Mouse (Mus musculus): Measurements from ENCODE around the gene Elmo2. TPM values are rescaled to one million over a fixed set of nuclear protein-coding genes. Genes with fewer than 3 reads are reported as not detected.
A peak's percentile ranks its signal among the peaks of the same experiment; 100 is the strongest.

Elmo2 gene
- polyA plus RNA-seq, 1 experiment from 2014 or later = 82.3 TPM

DNA sequence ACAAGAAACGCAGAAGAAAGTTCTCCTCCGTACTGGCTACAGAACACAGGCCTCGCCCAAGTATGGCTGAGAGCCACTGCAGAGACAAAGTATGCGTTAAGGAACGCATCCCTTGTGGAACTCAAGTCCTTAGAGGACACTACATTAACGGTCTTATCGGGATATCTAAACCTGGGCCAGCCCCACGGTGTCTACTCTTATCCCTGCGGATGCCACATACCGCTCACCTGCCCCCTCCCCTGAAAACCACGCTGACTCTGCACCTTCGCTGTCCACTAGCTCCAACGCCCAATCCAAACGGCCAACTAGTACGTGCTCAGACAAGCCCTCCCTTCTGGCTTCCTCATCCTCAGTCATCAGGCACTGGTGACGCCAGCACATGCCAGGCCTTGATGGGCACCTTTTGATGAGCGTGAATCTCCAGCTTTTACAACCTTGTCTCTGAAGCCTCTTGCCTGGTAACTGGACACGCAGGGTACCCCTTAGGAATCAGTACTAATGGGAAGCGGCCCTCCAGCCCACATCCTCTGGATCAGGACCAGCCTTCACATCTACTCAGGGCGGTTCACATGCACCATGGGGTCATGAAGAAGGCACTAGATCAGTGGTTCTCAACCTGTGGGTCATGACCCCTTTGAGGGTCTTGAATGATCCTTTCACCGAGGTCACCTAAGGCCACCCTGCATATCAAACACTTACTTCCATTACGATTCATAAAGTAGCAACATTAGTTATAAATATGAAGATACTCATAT, 4.1 kb downstream of the Elmo2 start:
- H3K36me3 ChIP-seq = no peaks in the 10 kb centered on the region
- no peaks in the 10 kb centered on the region for H3K27me3 ChIP-seq
- H3K9ac ChIP-seq = no peak overlapping the region
- H3K4me2 ChIP-seq = no peak overlapping the region
- peaks cover 90% of the 10 kb centered on the region for H3K4me1 ChIP-seq
- no peaks in the 10 kb centered on the region for H3K9me3 ChIP-seq (replicated peaks)
- H3K27ac ChIP-seq = peak overlapping the region; percentile 79
- 82% methylated on average over 22 of the region's 22 CpGs for WGBS
- no peak for ATAC-seq (replicated peaks; ENCODE audit: low FRiP score)
- H3K4me3 ChIP-seq (replicated peaks) = no peak overlapping the region

DNA sequence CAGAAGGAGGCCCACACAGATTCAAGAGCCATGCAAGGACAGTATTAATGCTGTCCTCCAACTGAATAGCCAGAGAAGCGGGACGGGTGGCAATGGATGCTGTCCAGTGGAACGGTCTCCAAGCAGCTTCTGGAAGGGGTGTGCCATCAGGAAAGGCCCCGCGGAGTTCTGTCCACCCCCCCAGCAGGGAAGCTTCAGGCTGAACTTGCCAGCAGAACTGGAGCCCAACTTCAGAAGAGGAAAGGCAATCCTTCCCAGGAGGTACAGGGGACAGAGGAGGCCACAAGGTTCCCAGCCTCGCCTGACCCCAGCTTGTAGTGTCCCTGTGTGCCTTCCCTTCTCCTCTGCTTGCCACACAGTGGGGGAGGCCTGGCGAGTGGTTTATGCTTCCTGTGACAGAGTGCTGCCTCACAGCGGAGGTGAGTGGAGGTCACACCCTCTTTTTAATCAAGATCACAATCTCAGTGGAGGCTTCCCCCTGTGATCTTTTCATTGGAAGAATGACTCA, 4.8 kb downstream of the Elmo2 start:
- no peaks in the 10 kb centered on the region for H3K36me3 ChIP-seq
- peak overlapping the region; percentile 20; the same call in 1 of the 2 replicates for H3K4me2 ChIP-seq
- H3K9ac ChIP-seq = no peak overlapping the region
- H3K9me3 ChIP-seq (replicated peaks) = no peaks in the 10 kb centered on the region
- H3K4me3 ChIP-seq (replicated peaks) = no peak overlapping the region
- peaks cover 93% of the 10 kb centered on the region for H3K4me1 ChIP-seq
- peak overlapping the region; percentile 79 for H3K27ac ChIP-seq
- no peak for ATAC-seq (replicated peaks; ENCODE audit: low FRiP score)
- 51% methylated on average over 8 of the region's 8 CpGs for WGBS
- H3K27me3 ChIP-seq = no peaks in the 10 kb centered on the region

DNA sequence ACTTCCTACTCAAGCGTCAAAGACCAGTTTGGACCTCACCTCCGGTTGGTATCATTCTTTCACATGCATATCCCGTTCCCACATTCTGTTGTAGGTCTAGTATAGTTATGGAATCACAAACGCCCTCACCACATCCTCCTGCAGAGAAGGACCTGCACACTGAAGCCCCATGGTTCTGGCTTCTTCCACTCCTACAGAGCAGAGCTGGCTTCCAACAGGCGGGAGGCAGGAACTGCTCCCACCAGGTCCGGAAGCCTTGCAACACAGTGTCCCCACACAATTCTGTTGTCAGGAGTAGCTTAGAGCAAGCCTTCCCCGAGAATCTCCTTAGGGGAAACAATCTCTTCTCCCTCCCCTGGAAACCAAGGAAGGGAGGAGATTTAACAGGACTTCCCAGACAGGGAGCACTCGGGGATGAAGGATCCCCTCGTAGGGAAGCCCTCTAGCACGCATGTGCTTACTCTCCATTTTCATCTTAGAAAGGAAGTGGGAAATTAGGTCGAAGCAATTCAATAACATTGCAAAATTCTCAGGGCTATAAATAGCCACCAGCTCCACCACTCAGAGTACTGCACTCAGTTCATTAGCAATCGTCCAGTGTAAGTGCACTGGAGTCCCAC, 5.6 kb downstream of the Elmo2 start:
- no peak overlapping the region for H3K9ac ChIP-seq
- H3K4me1 ChIP-seq = peaks cover 97% of the 10 kb centered on the region
- peaks cover under 1% of the 10 kb centered on the region for H3K36me3 ChIP-seq
- 58% methylated on average over 12 of the region's 12 CpGs for WGBS
- H3K9me3 ChIP-seq (replicated peaks) = no peaks in the 10 kb centered on the region
- H3K27ac ChIP-seq = peak overlapping the region; percentile 79
- no peak for ATAC-seq (replicated peaks; ENCODE audit: low FRiP score)
- H3K4me2 ChIP-seq = peak overlapping the region; percentile 20
- H3K4me3 ChIP-seq (replicated peaks) = no peak overlapping the region
- no peaks in the 10 kb centered on the region for H3K27me3 ChIP-seq

DNA sequence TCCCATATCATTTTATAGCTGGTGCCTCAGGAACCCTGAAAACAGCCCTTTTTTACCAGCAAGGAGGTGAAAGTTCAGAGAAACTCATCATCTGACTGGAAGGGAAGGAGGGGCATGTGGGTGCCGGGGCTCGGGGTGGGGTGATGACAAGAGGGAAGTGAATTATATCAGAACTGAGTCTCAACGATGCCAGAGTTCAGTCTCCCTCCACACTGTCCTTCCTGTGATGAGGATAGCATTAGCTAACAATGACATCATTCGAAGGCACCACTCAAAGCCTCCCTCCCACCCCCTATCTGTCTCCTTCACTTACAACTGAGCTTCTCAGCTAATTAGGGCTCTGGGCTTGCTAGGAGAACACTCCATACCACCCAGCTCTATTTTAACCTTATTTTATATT, 6.8 kb downstream of the Elmo2 start:
- Histone ChIP-seq H3K9me3 (replicated peaks) (no peaks in the 10 kb centered on the region), H3K27me3 (no peaks in the 10 kb centered on the region), H3K4me2 (no peak overlapping the region), H3K9ac (no peak overlapping the region), H3K4me1 (peaks cover 97% of the 10 kb centered on the region), H3K4me3 (replicated peaks) (no peak overlapping the region), H3K27ac (peak overlapping the region; percentile 79), H3K36me3 (peaks cover 12% of the 10 kb centered on the region)
- no peak for ATAC-seq (replicated peaks; ENCODE audit: low FRiP score)
- 35% methylated on average over 4 of the region's 4 CpGs for WGBS

DNA sequence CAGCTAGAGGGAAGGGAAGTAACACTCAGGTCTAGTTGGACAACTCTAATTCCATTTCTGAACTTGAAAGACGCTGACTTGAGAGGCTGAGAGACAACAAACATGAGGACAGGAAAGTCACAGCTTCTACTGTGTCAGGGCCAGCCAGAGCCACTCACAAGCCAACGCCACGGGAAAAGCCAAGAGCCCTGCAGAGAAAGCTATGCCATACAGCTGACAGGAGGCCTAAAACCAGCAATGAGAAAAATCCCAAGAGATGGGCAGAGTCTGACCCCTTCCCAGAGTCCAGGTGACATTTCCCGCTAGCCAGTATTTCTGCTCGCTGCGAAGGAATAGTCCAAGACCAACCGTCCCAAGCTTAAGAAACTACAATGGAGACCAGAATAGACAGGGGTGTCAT, 7.3 kb downstream of the Elmo2 start:
- 77% methylated on average over 7 of the region's 7 CpGs for WGBS
- Histone ChIP-seq H3K27ac (peak overlapping the region; percentile 33), H3K4me1 (peaks cover 97% of the 10 kb centered on the region), H3K9me3 (replicated peaks) (no peaks in the 10 kb centered on the region), H3K4me2 (no peak overlapping the region), H3K4me3 (replicated peaks) (no peak overlapping the region), H3K9ac (no peak overlapping the region), H3K36me3 (peaks cover 18% of the 10 kb centered on the region), H3K27me3 (no peaks in the 10 kb centered on the region)
- ATAC-seq (replicated peaks; ENCODE audit: low FRiP score) = no peak

DNA sequence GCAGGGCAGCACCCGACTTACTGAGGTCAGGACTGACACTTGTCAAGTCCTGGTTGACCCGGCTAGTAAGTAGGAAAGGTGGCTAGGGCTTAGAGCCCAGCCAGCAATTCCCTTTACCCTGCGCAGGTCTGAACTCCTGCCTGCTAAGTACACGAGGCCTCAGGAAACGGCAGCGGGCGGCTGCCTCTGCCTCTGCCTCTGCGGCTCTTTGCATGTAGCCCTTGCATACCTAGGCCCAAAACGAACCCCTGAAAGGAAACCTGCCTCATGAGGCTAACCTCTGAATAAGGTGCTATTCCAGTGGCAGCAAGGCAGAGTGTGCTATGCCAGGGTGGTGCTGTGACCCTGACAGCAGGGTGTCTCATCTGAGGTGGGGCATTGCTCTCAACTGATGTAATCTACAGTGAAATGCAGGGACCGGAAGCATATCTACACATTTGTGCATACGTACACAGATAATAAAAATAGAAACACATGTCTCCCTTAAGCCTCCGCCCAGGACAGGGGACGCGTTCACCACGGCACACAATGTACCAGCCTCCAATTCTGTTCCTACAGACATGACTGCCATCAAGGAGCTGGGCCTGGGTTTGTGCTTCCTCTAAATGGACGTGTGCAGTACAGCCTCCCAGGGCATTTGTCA, 8.5 kb downstream of the Elmo2 start:
- 47% methylated on average over 16 of the region's 16 CpGs for WGBS
- Histone ChIP-seq H3K4me2 (no peak overlapping the region), H3K27ac (peak overlapping the region; percentile 83), H3K4me3 (replicated peaks) (no peak overlapping the region), H3K36me3 (peaks cover 29% of the 10 kb centered on the region), H3K4me1 (peaks cover 97% of the 10 kb centered on the region), H3K9me3 (replicated peaks) (no peaks in the 10 kb centered on the region), H3K9ac (no peak overlapping the region), H3K27me3 (no peaks in the 10 kb centered on the region)
- ATAC-seq (replicated peaks; ENCODE audit: low FRiP score) = no peak

DNA sequence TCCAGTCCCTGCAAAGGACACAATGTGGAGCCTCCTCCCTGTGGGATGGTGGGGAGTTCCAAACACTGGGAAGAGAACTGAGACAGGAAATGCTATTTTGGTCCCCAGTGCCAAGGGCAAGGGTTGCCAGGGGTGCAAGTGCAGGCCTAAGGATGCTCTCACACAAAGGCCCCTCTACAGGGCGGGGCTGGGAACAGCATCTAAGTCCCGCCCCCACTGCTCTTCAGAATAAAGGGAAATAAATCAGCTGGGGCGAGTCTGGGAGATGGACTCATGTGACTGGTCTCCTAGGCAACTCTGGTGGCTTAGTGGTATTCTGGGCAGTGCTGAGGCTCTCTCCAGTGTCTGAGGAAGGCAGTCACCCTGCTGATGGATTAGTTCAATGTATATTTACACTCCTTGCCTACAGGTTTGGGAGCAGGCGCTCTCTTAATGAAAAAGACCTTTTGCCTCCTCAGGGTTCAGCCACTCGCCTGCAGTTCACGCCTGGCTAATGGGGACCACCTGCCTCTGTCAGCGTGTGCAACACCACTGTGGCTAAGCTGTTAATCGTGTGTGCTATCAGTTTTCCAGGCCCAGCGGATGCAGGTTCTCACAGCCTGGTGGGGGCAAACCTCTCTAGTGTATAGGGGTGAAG, 9.3 kb downstream of the Elmo2 start:
- no peak overlapping the region for H3K9ac ChIP-seq

DNA sequence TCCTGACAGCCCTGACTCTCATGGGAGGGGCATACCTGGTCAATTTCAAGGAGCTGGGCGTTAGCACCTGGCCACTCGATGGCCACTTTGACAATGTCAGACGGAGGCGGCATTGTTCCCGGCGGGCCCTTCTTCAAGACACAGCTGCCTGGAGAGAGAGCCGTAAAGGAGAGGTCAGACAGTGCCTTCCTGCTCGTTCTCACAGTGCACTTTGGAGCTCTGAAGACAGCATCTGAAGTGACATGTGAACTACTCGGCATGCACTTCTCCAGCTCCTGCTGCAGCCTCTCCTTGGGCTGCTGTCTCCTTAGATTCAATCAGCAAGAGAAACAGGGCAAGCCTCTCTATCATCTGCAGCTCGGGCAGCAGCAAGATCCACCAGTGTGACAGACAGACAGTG, 10.1 kb downstream of the Elmo2 start:
- Histone ChIP-seq H3K4me3 (replicated peaks) (no peak overlapping the region), H3K27me3 (no peaks in the 10 kb centered on the region), H3K36me3 (peaks cover 44% of the 10 kb centered on the region), H3K4me2 (0 out of 2 replicates have a peak overlapping the region, but pooled peaks have one; percentile 5), H3K4me1 (peaks cover 92% of the 10 kb centered on the region), H3K27ac (peak overlapping the region; percentile 83), H3K9ac (no peak overlapping the region), H3K9me3 (replicated peaks) (no peaks in the 10 kb centered on the region)
- ATAC-seq (replicated peaks; ENCODE audit: low FRiP score) = no peak
- 41% methylated on average over 10 of the region's 10 CpGs for WGBS

More for the DNA sequence above, 9.3 kb downstream of the Elmo2 start:
- peaks cover 93% of the 10 kb centered on the region for H3K4me1 ChIP-seq
- H3K4me3 ChIP-seq (replicated peaks) = no peak overlapping the region
- H3K4me2 ChIP-seq = peak overlapping the region; percentile 5; the same call in 1 of the 2 replicates
- WGBS = 13% methylated on average over 9 of the region's 9 CpGs
- peak overlapping the region; percentile 83 for H3K27ac ChIP-seq
- peak; percentile 78 for ATAC-seq (replicated peaks; ENCODE audit: low FRiP score)
- H3K27me3 ChIP-seq = no peaks in the 10 kb centered on the region
- peaks cover 37% of the 10 kb centered on the region for H3K36me3 ChIP-seq
- no peaks in the 10 kb centered on the region for H3K9me3 ChIP-seq (replicated peaks)

DNA sequence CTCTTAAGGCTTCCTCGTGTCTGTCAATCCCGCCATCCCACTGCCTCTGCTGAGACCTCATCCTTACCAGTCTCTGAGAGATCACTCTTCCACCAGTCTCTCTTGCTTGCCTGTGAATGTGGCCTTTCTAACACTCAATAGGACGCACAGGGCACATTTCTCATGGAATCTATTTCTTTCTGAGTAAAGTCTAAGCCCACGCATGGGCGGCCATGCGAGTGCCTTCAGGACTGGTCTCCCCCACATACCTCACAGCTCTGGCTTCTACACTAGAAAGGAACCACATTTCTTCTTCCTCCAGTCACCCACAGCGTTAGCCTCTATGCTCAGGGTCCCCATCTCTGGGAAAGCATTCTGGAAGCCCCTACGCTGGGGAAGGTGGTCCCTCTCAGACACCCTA, 12.1 kb downstream of the Elmo2 start:
- H3K27ac ChIP-seq = peak overlapping the region; percentile 77
- H3K9me3 ChIP-seq (replicated peaks) = no peaks in the 10 kb centered on the region
- peaks cover 91% of the 10 kb centered on the region for H3K4me1 ChIP-seq
- no peak overlapping the region for H3K4me3 ChIP-seq (replicated peaks)
- 42% methylated on average over 8 of the region's 8 CpGs for WGBS
- H3K4me2 ChIP-seq = no peak overlapping the region
- H3K36me3 ChIP-seq = peaks cover 64% of the 10 kb centered on the region
- H3K9ac ChIP-seq = no peak overlapping the region
- no peaks in the 10 kb centered on the region for H3K27me3 ChIP-seq
- ATAC-seq (replicated peaks; ENCODE audit: low FRiP score) = peak; percentile 43; the same call in 1 of the 2 replicates

DNA sequence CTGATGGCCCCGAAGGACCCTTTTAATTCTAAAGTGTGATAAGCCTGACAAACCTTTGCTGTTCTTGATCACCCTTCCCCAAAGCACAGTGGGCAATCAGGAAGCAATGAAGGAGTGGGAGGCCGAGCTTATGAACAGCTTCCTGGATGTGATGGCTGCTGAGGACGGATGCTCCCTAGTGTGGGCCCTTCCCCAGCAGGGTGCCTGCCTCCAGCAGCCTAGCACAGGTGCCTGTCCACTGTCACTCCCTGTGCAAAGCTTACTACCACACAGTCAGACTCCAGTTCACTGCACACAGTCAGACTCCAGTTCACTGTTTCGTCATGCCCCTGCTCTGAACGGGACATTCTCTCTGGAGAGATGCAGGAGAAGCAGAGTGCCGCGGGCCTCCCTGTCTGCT, 13.9 kb downstream of the Elmo2 start:
- peaks cover 81% of the 10 kb centered on the region for H3K4me1 ChIP-seq
- peaks cover 81% of the 10 kb centered on the region for H3K36me3 ChIP-seq
- H3K4me2 ChIP-seq = no peak overlapping the region
- H3K9ac ChIP-seq = no peak overlapping the region
- no peak for ATAC-seq (replicated peaks; ENCODE audit: low FRiP score)
- H3K27ac ChIP-seq = no peak overlapping the region
- H3K27me3 ChIP-seq = no peaks in the 10 kb centered on the region
- H3K4me3 ChIP-seq (replicated peaks) = no peak overlapping the region
- no peaks in the 10 kb centered on the region for H3K9me3 ChIP-seq (replicated peaks)
- 50% methylated on average over 7 of the region's 7 CpGs for WGBS

DNA sequence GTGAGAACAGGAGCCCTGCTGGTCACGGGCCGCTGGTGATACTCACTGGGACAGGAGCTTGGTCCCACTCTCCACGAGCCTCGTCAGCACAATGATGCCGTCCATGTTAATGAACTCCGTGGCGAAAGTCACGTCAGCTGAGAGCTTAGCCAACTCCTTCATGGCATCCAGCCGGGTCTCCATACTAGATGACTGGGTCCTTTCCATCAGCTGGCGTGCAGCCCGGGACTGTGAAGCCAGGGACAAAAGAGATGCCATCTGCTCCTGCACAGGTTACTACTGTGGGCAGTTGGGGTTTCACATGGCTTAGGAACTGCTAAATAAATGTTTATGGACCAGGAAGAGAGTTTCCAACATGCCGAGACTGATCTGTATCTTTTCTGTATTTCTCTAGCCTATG, 14.7 kb downstream of the Elmo2 start:
- 70% methylated on average over 12 of the region's 12 CpGs for WGBS
- H3K36me3 ChIP-seq = peaks cover 89% of the 10 kb centered on the region
- H3K4me3 ChIP-seq (replicated peaks) = no peak overlapping the region

More for the DNA sequence above, 14.7 kb downstream of the Elmo2 start:
- no peak for ATAC-seq (replicated peaks; ENCODE audit: low FRiP score)
- Histone ChIP-seq H3K4me1 (peaks cover 76% of the 10 kb centered on the region), H3K9ac (no peak overlapping the region), H3K27me3 (no peaks in the 10 kb centered on the region), H3K4me2 (no peak overlapping the region), H3K9me3 (replicated peaks) (no peaks in the 10 kb centered on the region), H3K27ac (no peak overlapping the region)
